Mouse (Mus musculus): Measurements from ENCODE around the gene Shroom3.

DNA sequence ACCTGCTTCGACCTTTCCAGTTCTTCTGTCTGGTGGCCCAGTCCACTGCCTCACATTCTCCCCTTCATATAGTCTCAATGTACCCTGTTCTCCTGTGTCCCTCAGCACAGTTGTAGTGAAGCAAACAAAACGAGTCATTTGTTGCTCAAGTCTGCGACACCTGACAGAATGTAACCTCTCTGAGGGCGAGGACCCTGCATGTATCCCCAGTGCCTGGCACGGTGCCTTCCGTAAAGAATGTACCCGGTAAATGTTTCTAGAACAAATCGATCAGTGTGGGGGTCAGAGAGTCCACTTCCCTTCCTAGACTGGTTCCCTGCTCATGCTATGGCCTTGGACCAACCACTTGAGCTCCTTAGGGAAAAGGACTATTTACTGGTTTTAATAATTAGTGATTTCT is 38.4 kb downstream of the Shroom3 start:
- no peak for TF ChIP-seq CTCF (conservative IDR thresholded peaks at IDR 0.05; ENCODE audit: insufficient read depth, insufficient read length, low read depth, low read length)
- no peak for TF ChIP-seq POLR2A (IDR thresholded peaks at IDR 0.05; ENCODE audit: low read depth, low read length)

All from kidney, adult 2 months (tissue).